Mouse (Mus musculus): ENCODE measurements around the gene Ifna1. TPM values are rescaled to one million over a fixed set of nuclear protein-coding genes. Genes with fewer than 3 reads are reported as not detected.
"Not testable (repeated sequence)": the region's sequence is repeated elsewhere in the genome, so short reads cannot be mapped to it uniquely, and the experiment has no call there.

Gene Ifna1
- total RNA-seq (2017), result not detected in 2 replicates

DNA sequence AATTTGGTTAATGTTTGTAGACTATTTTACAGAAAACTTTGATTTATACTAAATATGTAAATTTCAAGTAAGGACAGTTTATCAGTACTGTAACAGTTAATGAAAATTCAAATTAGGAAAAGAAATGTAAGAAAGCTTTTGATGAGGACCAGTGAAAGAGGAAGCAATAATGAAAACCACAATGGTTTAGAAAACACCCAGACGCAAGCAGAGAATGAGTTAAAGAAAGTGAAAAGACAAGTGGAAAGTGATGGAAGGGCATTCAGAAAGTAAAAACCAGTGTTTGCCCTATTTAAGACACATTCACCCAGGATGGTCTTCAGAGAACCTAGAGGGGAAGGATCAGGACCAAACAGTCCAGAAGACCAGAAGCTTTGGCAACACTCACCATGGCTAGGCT is at the start of gene Ifna1:
Gene Ifna1 (plus strand): TSS at position 390 of the 400 bp plus-strand sequence.
- ATAC-seq (replicated peaks; ENCODE audit: low read depth, poor library complexity, severe bottlenecking), result peak; percentile 65

- not testable (repeated sequence) for ATAC-seq (replicated peaks; ENCODE audit: low read depth, poor library complexity, severe bottlenecking)
Observed at GRCm38 (mm10) chr4:88802954-88803353, 46.9 kb upstream of the Ifna1 start, which contains the start of gene Gm13287. Gene Gm13287 (plus strand): TSS chr4:88803254.

GRCm38 (mm10) chr4:88805231-88805630 is 44.7 kb upstream of the Ifna1 start, which contains the start of gene Gm13288:
Gene Gm13288 (plus strand): TSS chr4:88805531.
- ATAC-seq (replicated peaks; ENCODE audit: low read depth, poor library complexity, severe bottlenecking), result not testable (repeated sequence)

- ATAC-seq (replicated peaks; ENCODE audit: low read depth, poor library complexity, severe bottlenecking), result not testable (repeated sequence)
Observed at GRCm38 (mm10) chr4:88805761-88806160, 44.1 kb upstream of the Ifna1 start.

GRCm38 (mm10) chr4:88815928-88816327 is 34.0 kb upstream of the Ifna1 start, which contains the start of gene Ifna7:
Gene Ifna7 (plus strand): TSS chr4:88816228.
- no peak for ATAC-seq (replicated peaks; ENCODE audit: low read depth, poor library complexity, severe bottlenecking)

- ATAC-seq (replicated peaks; ENCODE audit: low read depth, poor library complexity, severe bottlenecking), result no peak
Observed at GRCm38 (mm10) chr4:88819659-88820058, 30.2 kb upstream of the Ifna1 start, which contains the start of gene Ifna11. Gene Ifna11 (plus strand): TSS chr4:88819959.

- ATAC-seq (replicated peaks; ENCODE audit: low read depth, poor library complexity, severe bottlenecking), result no peak
Observed at GRCm38 (mm10) chr4:88822995-88823394, 26.9 kb upstream of the Ifna1 start.

DNA sequence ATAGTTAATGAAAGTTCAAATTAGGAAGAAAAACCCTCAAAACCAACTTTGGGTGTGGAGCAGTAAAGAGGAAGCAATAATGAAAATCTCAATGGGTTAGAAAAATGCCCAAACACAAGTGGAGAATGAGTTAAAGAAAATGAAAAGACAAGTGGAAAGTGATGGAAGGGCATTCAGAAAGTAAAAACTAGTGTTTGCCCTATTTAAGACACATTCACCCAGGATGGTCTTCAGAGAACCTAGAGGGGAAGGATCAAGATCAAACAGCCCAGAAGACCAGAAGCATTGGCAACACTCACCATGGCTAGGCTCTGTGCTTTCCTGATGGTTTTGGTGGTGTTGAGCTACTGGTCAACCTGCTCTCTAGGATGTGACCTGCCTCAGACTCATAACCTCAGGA is 22.8 kb upstream of the Ifna1 start, which contains the start of gene Ifna6:
Gene Ifna6 (plus strand): TSS at position 301 of the 400 bp plus-strand sequence.
- not testable (repeated sequence) for ATAC-seq (replicated peaks; ENCODE audit: low read depth, poor library complexity, severe bottlenecking)

- ATAC-seq (replicated peaks; ENCODE audit: low read depth, poor library complexity, severe bottlenecking), result no peak; the same call in 1 of the 2 replicates
Observed at GRCm38 (mm10) chr4:88830523-88830922, 19.4 kb upstream of the Ifna1 start.

DNA sequence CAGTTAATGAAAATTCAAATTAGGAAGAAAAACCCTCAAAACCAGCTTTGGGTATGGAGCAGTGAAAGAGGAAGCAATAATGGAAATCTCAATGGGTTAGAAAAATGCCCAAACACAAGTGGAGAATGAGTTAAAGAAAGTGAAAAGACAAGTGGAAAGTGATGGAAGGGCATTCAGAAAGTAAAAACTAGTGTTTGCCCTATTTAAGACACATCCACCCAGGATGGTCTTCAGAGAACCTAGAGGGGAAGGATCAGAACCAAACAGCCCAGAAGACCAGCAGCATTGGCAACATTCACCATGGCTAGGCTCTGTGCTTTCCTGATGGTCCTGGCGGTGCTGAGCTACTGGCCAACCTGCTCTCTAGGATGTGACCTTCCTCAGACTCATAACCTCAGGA is 14.7 kb upstream of the Ifna1 start, which contains the start of gene Ifna5:
Gene Ifna5 (plus strand): TSS at position 301 of the 400 bp plus-strand sequence.
- not testable (repeated sequence) for ATAC-seq (replicated peaks; ENCODE audit: low read depth, poor library complexity, severe bottlenecking)

DNA sequence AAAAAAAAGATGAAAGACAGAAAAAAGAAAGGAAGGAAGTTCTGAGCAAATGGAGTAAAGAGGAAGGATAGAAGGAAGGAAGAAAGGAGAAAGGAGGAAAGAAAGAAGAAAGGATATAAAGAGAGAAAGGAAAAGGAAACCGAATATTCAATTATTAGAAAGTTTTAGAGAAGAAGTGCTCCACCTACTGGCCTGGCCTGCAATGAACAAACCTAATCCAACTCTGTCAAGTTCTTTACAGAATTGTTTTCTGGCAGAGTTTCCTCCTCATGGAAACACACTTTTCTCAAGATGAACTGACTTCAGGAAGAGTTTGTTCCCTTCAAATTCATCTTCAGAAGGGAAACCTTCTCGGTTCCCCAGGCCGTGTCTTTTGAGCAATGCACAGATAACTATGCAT is 11.1 kb upstream of the Ifna1 start:
- ATAC-seq (replicated peaks; ENCODE audit: low read depth, poor library complexity, severe bottlenecking), result 0 out of 2 replicates have a peak, but pooled peaks have one; percentile 45

DNA sequence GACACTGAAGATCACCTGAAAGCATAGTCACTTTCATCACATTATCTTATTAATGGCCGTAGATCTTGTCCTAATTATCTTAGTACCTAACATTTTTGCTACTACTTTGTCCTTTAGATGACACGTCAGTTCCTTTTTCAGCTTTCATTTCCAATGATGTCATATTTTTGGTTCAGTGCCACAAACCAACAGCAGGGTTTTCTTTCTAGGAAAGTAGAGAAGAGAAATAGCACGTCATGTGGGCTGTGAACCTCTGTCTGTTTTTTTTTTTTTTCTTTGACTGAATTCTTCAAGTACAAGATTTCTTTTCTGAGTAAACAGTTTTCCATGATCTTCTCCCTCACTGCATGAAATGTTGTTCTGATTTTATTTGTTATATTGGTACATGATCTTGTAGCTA is 9.8 kb upstream of the Ifna1 start:
- ATAC-seq (replicated peaks; ENCODE audit: low read depth, poor library complexity, severe bottlenecking), result 0 out of 2 replicates have a peak, but pooled peaks have one; percentile 25

- no peak for ATAC-seq (replicated peaks; ENCODE audit: low read depth, poor library complexity, severe bottlenecking)
Observed at GRCm38 (mm10) chr4:88841438-88841911, 8.4 kb upstream of the Ifna1 start, which contains the start of gene Ifna4. Gene Ifna4 (plus strand): TSS chr4:88841861.

GRCm38 (mm10) chr4:88845334-88845733 is 4.6 kb upstream of the Ifna1 start:
- ATAC-seq (replicated peaks; ENCODE audit: low read depth, poor library complexity, severe bottlenecking), result no peak

- no peak for ATAC-seq (replicated peaks; ENCODE audit: low read depth, poor library complexity, severe bottlenecking)
Observed at GRCm38 (mm10) chr4:88851026-88851763, 1.3 kb downstream of the Ifna1 start.

- peak; percentile 73 for ATAC-seq (replicated peaks; ENCODE audit: low read depth, poor library complexity, severe bottlenecking)
Observed at GRCm38 (mm10) chr4:88859214-88859613, 9.3 kb downstream of the Ifna1 start.

- no peak for ATAC-seq (replicated peaks; ENCODE audit: low read depth, poor library complexity, severe bottlenecking)
Observed at GRCm38 (mm10) chr4:88863309-88863708, 13.4 kb downstream of the Ifna1 start.

DNA sequence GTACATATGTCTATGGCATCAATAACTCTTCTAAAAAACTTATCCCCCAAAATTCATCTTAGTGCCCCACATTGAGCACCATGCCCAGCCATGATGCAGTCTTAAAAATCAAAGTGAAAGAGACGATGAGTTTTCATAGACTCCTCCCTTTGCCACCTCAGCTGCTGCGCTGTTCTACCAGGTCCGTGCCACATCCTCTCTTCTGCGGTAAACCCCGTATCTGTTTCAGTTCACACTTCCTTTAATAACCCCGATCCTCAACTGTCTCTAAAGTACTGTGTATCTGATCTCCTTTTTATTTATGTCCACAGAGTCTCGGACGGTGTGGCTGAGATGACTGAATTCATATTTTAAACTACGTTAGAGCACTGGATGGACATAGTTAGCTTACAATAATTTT is 14.7 kb downstream of the Ifna1 start:
- peak; percentile 82 for ATAC-seq (replicated peaks; ENCODE audit: low read depth, poor library complexity, severe bottlenecking)

DNA sequence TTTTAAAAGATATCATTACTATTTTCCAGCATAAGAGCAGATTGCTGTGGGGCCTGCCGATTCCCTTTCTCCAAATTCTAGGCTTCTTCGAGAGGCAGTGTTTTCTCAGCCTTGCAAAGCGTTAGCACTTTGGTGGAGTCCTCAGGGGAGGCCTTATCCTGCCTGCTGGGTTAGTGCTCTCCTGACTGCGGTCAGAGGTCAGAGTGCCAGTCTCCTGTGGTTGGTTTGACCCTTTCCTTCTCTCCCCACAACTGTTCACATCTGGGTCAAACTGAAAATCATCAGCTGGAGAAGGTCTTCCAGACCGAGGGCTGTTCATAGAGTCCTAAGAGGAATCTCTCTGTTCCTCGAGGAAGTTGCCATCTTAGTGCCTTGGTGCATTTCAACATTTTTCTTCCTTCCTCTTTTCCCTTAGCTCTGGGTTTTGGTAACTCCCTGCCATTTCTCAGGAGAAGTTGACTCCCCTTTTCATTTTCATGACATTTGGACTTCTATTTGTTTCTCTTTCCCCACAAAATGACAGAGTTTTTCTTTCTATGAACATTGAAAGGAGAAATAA is 15.2 kb downstream of the Ifna1 start:
- peak; percentile 41 for ATAC-seq (replicated peaks; ENCODE audit: low read depth, poor library complexity, severe bottlenecking)

DNA sequence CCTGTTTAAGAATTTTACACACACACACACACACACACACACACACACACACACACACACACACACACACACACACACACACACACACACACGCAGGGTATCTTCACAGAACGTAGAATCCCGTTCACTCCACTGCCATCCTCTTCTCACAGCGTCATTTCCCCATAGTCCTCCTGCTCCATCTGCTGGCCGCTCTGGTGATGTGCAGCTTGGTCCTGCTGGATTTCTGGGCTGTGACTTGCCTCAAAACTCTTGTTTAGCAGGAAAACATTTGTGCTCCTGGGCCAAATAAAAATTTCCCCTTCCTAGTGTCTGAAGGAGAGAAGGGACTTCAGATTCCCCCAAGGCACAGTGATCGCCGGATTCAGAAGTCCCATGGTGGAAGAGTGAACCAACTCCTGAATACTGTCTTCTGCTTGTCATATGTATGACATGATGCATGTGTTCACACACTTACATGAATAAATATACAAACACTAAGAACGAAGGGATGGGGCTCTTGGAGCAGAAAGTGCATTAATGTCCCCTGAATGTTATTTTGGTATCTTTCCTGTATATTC is 17.6 kb downstream of the Ifna1 start:
- peak; percentile 62 for ATAC-seq (replicated peaks; ENCODE audit: low read depth, poor library complexity, severe bottlenecking)

All from common myeloid progenitor, adult 5-6 weeks (primary cell).